Mouse (Mus musculus): Measurements from ENCODE around the gene Ninj2. TPM values are rescaled to one million over a fixed set of nuclear protein-coding genes. Genes with fewer than 3 reads are reported as not detected.

The Ninj2 gene
- polyA plus RNA-seq, 1 experiment from 2014 or later = not detected

DNA sequence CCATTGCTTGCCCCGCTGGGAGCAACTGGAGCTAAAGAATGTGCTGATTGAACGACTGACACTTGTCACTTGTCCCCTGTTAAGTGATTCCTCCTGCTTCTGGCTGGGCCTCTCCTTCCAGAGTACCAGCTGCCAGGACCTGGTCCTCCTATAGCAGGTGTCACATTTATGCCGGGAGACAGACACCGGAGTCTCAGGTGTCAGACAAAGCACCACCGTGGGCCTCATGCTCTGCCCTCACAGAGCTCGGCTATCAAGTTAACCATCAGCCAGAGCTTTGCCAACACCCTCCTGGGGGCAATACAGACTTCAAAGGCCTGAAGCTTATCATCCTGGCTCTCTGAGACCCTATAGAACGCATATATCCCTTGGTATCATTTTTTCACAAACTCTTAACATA is 142.7 kb downstream of the Ninj2 start:
- Histone ChIP-seq H3K9ac (no peak overlapping the region), H3K4me3 (no peak overlapping the region), H3K27me3 (no peaks in the 10 kb centered on the region), H3K4me2 (replicated peaks) (no peak overlapping the region), H3K4me1 (peaks cover 2% of the 10 kb centered on the region; the same call in 1 of the 2 replicates), H3K36me3 (no peaks in the 10 kb centered on the region), H3K9me3 (replicated peaks) (no peaks in the 10 kb centered on the region), H3K27ac (no peak overlapping the region)
- ATAC-seq (ENCODE audit: low FRiP score) = no peak
- 54% methylated on average over 7 of the region's 7 CpGs for WGBS

DNA sequence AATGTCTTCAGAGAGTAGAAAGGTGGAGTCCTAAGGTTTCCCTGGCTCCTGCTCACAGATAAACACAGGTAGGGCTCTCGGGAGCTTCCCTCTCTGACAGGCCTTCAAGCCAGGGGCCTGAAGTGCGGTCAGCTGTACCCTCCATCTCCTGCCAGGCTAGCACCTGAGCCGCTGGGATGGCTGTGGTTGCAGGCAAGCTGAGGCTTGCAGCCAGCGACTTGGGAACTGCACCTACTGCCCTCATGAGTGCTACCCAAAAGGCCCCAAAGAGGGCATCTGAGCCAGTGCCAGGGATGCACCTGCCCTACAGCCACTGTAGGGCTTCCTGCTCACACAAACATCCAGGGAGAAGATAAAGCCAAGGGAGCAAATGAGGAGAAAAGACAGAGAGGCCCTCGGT is 147.3 kb downstream of the Ninj2 start:
- no peaks in the 10 kb centered on the region for H3K4me1 ChIP-seq
- WGBS = 85% methylated on average over 5 of the region's 5 CpGs
- H3K27me3 ChIP-seq = no peaks in the 10 kb centered on the region
- no peak overlapping the region for H3K9ac ChIP-seq
- H3K36me3 ChIP-seq = no peaks in the 10 kb centered on the region
- no peak overlapping the region for H3K27ac ChIP-seq
- ATAC-seq (ENCODE audit: low FRiP score) = no peak
- H3K4me2 ChIP-seq (replicated peaks) = no peak overlapping the region
- no peaks in the 10 kb centered on the region for H3K9me3 ChIP-seq (replicated peaks)
- H3K4me3 ChIP-seq = no peak overlapping the region

DNA sequence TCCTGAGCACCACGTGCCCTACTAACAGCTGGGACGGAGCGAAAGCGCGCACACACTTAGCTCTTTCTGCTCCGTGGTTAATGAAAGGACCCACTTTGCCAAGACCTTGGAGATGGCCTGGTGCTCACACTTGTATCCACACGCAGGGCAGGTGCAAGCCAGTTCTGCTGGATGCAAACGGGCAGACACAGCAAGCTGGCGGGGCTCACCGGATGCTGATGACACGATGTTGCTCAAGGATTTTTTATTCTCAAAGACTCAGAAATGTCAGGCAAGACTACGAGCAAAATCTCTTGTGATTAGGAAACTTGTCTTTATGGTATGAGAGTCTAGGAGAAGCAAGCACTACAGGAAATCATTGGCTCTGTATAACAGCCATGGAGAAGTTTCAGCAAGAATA is 148.3 kb downstream of the Ninj2 start:
- ATAC-seq (ENCODE audit: low FRiP score) = no peak
- no peaks in the 10 kb centered on the region for H3K9me3 ChIP-seq (replicated peaks)
- no peaks in the 10 kb centered on the region for H3K27me3 ChIP-seq
- H3K9ac ChIP-seq = no peak overlapping the region
- no peaks in the 10 kb centered on the region for H3K36me3 ChIP-seq
- H3K27ac ChIP-seq = no peak overlapping the region
- no peak overlapping the region for H3K4me3 ChIP-seq
- no peak overlapping the region for H3K4me2 ChIP-seq (replicated peaks)
- no peaks in the 10 kb centered on the region for H3K4me1 ChIP-seq
- 90% methylated on average over 12 of the region's 12 CpGs for WGBS

DNA sequence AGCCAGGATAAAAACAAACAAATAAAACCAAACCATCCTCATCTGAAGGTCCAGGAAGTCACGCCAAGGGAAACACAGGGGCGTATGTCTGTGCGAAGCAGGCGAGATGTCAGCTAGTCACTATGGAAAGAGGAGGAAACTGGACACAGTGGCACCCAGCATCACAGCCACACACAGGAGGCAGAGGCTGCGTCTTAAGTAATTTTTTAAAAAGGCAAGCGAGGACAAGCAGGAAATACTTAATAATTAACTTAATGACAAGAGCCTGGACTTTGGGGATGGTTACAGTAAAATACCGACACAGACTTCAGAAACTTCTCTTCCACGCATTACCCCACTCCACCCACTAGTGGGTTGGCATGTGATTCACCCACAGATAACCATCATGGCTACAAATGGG is 149.4 kb downstream of the Ninj2 start:
- Histone ChIP-seq H3K4me3 (no peak overlapping the region), H3K27me3 (no peaks in the 10 kb centered on the region), H3K36me3 (no peaks in the 10 kb centered on the region), H3K4me2 (replicated peaks) (no peak overlapping the region), H3K27ac (no peak overlapping the region), H3K4me1 (no peaks in the 10 kb centered on the region), H3K9ac (no peak overlapping the region), H3K9me3 (replicated peaks) (no peaks in the 10 kb centered on the region)
- no peak for ATAC-seq (ENCODE audit: low FRiP score)
- WGBS = 85% methylated on average over 8 of the region's 8 CpGs

DNA sequence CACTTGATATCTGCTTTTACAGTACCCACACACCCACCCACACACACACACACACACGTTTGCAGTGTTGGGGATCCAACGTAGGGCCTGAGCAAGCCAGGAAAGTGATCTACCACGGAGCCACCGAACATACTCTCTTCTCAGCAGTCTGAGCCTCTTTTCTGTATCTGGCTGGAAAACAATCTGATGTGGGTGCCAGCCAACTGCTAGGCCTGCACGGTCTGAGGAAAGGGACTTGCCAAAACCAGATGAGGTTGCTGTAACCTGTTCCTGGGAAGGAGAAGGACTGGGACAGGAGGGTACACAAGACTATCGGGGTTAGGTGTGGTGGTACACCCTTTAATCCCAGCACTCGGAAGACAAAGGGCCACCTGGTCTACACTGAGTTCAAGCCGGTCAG is 150.1 kb downstream of the Ninj2 start:
- Histone ChIP-seq H3K36me3 (no peaks in the 10 kb centered on the region), H3K9ac (no peak overlapping the region), H3K27me3 (no peaks in the 10 kb centered on the region), H3K4me2 (replicated peaks) (no peak overlapping the region), H3K27ac (no peak overlapping the region), H3K4me3 (no peak overlapping the region), H3K9me3 (replicated peaks) (no peaks in the 10 kb centered on the region), H3K4me1 (no peaks in the 10 kb centered on the region)
- WGBS = 78% methylated on average over 8 of the region's 8 CpGs
- ATAC-seq (ENCODE audit: low FRiP score) = no peak

DNA sequence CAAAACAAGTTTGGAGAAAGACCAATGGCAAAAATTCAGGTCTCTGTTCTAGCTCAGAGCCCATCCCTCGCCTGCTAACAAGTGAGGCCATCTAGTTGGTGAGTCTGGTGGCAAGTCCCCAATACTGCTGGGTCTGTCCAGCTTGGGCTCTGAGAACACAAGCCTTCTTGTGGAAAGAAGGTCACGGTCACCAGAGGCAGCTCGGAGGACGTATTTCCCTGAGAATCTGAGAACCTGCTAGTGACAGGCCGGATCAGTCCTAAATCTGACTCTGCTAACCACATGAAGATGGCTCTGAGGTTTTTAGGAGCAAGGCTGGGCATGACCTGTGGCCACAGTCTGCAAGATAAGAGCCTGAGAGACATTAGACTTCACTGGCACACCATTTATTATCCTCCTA is 153.5 kb downstream of the Ninj2 start:
- WGBS = 86% methylated on average over 5 of the region's 5 CpGs
- H3K27me3 ChIP-seq = no peaks in the 10 kb centered on the region
- H3K4me1 ChIP-seq = no peaks in the 10 kb centered on the region

DNA sequence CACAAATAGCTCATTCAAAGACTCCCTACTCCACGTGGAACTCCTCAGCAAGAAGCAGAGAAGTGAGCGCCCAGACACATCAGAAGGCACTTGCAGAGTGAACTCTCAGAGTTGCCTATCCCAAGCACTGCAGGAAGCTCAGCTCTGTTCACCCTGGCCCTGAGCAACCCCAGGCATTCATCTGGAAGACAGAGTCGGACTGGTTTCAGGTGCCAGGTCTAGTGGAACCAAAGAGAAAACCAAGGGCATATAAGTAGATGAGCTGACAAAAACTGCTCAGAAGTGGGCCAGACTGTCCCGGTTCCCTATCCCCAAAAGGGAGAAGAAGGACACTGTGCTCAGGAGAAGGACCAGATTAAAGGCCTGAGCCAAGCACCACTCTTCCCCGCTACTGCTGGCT is 156.7 kb downstream of the Ninj2 start:
- Histone ChIP-seq H3K4me1 (0 out of 2 replicates have a peak, but pooled peaks cover under 1% of the 10 kb centered on the region), H3K27me3 (no peaks in the 10 kb centered on the region), H3K9ac (no peak overlapping the region), H3K4me3 (no peak overlapping the region), H3K27ac (no peak overlapping the region), H3K9me3 (replicated peaks) (no peaks in the 10 kb centered on the region), H3K4me2 (replicated peaks) (no peak overlapping the region), H3K36me3 (no peaks in the 10 kb centered on the region)
- ATAC-seq (ENCODE audit: low FRiP score) = no peak
- WGBS = 80% methylated on average over 5 of the region's 5 CpGs

More for the DNA sequence above, 153.5 kb downstream of the Ninj2 start:
- Histone ChIP-seq H3K27ac (no peak overlapping the region), H3K4me2 (replicated peaks) (no peak overlapping the region), H3K4me3 (no peak overlapping the region), H3K9ac (no peak overlapping the region), H3K36me3 (no peaks in the 10 kb centered on the region), H3K9me3 (replicated peaks) (no peaks in the 10 kb centered on the region)
- no peak for ATAC-seq (ENCODE audit: low FRiP score)

Other genes starting within 250 kb of the Ninj2 start
- gene Erc1, start 245.2 kb upstream of the Ninj2 start, polyA plus RNA-seq (2016; fragmentation: Nextera tagmentation; extraction: Ambion mirVana) = 41.4 and 45.9 TPM in 2 replicates
- 22.1 and 23.5 TPM in 2 replicates for gene Rad52, start 190.7 kb upstream of the Ninj2 start, polyA plus RNA-seq (2016; fragmentation: Nextera tagmentation; extraction: Ambion mirVana)
- gene Wnk1, start 54.7 kb upstream of the Ninj2 start, polyA plus RNA-seq (2016; fragmentation: Nextera tagmentation; extraction: Ambion mirVana) = 68.1 and 70.9 TPM in 2 replicates
- 0.65 and 0.81 TPM in 2 replicates for gene D330020A13Rik, start 201.0 kb downstream of the Ninj2 start, polyA plus RNA-seq (2016; fragmentation: Nextera tagmentation; extraction: Ambion mirVana)
- gene B4galnt3, start 201.2 kb downstream of the Ninj2 start, polyA plus RNA-seq (2016; fragmentation: Nextera tagmentation; extraction: Ambion mirVana) = 0.66 and 1.2 TPM in 2 replicates